Mouse (Mus musculus): ENCODE data around the gene Rnf220. TPM values are rescaled to one million over a fixed set of nuclear protein-coding genes. Genes with fewer than 3 reads are reported as not detected.

Rnf220 gene
- total RNA-seq, 2 experiments from 2014 or later, result 44.2 to 50.8 TPM

DNA sequence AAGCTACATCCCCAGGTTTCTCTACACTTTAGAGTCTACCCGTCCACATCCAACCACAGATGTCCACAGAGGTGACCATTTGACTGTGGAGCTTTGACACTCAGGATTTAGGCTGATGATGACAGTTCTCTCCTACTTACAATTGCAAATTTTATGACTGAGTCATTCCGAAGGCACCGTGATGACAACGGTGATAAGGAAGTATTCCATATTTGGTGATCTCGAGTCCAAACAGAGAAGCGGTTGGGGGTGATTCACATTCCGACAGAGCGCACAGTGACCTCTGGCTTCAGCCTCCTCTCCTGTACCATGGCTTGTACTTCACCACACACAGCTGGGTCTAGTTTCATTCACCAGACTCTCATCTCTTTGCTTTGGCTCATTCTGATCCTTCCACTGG, 115.0 kb downstream of the Rnf220 start:
- no peak for DNase-seq (ENCODE audit: low spot score)

GRCm38 (mm10) chr4:117380558-117380935, 116.3 kb downstream of the Rnf220 start:
- no peak for DNase-seq (ENCODE audit: low spot score)

GRCm38 (mm10) chr4:117379803-117380557, 116.9 kb downstream of the Rnf220 start:
- no peak for DNase-seq (ENCODE audit: low spot score)

DNA sequence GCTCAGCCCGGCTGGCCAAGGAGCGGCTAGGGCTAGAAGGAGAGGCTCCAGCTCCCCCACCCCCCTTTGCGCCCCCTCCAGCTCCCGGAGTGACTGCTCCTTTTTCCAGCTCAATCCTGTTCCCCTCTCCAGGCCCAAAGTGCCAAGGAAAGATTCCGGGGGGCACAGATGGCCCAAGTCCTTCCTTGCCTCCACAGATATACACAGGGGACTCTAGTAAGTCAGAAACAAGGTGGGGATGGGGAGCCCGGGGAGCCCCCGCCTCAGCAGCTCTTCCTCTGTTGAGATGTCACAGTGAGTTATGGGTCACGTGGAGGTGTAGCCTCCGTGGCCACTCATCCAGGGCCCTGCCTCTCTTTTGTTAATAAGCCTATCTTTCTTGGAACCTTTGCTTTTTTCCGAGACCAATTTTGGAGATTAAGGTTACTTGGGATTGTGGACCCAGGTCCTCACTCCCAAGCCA, 122.7 kb downstream of the Rnf220 start:
- DNase-seq (ENCODE audit: low spot score), result no peak

DNA sequence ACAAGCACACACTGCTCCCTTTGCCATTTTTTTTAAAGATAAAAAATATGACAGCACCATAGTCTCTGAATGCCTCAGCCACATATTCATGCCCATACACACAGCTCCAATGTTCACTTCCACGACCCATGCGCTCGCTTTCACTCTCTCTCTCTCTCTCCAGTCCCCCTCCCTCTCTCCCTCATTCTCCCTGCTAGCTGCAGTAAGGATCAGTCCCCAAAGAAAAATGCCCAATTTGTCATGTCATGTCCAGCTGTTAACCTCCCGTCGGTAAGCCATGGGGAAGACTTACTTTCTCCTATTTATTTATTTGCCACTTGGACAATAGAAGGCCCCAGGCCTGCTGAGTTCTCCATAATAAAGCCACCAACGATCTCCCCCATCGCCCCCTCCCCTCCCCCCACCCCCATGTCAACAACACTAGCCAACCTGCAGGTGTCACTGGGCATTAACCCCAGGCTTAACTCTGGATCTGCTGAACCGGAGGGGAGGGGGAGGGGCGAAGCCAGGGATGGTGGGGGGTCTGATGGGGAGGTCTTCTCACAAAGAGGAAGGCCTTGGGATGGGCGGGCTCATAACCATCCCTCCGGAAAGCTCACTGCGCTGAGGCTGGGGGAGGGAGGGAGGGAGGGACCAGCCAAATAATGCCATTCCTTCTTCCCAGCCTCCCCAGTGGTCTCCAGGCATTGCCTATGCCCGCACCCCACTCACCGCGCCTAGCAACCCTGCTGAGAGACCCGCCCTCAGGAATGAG, 123.4 kb downstream of the Rnf220 start:
- no peak for DNase-seq (ENCODE audit: low spot score)

DNA sequence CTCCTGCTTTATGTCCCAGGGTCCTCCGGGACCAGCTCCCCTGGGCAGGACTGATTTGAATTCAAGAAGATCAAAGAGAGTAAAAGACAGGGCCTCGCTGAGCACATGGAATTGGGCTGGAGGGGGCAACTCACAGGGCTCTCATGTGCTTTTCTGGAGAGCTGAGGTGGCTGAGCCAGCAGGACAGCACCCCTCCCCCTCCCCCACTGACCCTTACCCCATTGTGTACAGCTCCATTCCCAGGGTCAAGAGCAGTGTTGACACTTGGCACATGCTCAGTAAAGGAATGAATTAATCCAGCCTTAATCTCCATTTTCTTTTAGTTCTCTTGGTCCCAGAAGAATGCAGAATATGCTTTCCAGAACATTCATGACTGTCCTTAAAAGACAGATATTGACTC, 125.0 kb downstream of the Rnf220 start:
- no peak for DNase-seq (ENCODE audit: low spot score)

- DNase-seq (ENCODE audit: low spot score), result no peak
Observed at GRCm38 (mm10) chr4:117370354-117370753, 126.5 kb downstream of the Rnf220 start.

- no peak for DNase-seq (ENCODE audit: low spot score)
Observed at GRCm38 (mm10) chr4:117369571-117369970, 127.3 kb downstream of the Rnf220 start.

GRCm38 (mm10) chr4:117367365-117367764, 129.5 kb downstream of the Rnf220 start:
- DNase-seq (ENCODE audit: low spot score), result no peak

DNA sequence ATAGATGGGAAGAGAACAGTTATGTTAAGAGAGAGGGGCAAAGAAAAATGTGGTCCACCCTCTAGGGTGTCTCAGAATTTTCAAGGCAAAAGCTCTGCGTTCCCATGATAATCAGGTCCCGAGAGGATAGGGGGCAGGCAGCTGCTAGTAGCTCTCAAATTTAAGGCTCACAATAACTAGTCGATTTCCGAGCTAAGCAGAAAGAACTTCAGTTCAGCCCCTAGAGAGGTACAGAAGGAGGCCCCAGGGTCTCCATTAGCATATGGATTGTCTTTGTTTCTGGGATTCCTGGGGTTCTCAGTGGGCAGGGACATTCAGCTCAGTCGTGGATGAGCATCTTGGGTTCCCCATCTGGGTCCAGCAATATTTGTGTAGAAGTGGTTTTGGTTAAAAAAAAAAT, 134.8 kb downstream of the Rnf220 start:
- no peak for DNase-seq (ENCODE audit: low spot score)

DNA sequence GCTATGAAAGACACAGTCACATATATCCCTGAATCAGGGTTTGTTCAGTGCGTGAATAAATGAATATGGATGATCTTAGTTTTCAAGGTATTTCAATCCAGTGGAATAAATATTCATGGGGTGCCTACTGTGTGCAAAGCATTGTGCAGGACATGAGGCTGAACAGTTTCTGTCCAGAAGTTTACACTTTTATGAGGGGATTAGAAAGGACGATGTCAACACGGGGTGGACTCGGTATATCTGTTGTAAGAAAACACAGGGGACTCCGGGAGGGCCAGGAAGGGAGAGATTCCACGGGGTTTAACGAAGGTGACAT, 135.3 kb downstream of the Rnf220 start:
- no peak for DNase-seq (ENCODE audit: low spot score)

DNA sequence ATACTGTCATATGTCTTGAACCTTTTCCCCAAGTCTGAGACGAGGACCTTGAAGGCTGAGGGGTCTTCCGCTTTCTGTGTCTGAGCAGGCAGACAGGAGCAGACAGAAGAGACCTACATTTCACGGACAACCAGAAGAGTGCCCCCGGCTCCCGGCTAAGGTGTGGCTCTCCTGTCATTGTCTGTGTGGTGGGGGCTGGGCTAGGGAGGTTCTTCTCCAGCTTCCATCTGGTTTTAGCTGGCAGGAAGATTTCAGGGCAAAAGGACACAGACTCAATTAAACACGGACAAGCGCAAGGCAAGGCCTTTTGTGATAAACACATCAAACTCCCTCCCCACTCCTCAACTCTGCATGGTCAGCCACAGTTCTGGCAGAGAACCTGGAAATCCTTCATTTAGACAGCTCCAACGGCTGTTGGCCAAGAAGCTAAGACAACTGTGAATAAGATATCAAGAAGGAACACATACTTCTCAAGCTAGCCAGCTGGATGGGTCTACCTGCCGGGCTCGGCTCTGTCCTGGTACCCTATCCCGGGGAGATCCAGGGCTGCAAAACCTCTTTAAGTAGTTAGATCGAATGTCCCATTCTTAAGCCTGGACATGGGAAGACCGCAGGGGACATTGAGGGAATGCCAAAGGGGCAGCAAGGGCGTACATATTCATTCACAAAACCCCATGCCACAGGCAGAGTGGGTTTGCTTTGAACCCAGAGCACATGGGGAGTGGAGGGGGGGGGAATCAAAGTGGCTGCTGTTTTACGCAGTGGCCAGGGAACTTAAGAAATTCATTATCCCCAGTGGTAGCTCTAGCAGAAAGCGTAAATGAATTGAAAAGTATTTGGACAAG, 135.9 kb downstream of the Rnf220 start:
- DNase-seq (ENCODE audit: low spot score), result no peak

GRCm38 (mm10) chr4:117359803-117360382, 137.0 kb downstream of the Rnf220 start:
- DNase-seq (ENCODE audit: low spot score), result no peak

GRCm38 (mm10) chr4:117357917-117358316, 138.9 kb downstream of the Rnf220 start:
- no peak for DNase-seq (ENCODE audit: low spot score)

GRCm38 (mm10) chr4:117357104-117357503, 139.7 kb downstream of the Rnf220 start:
- no peak for DNase-seq (ENCODE audit: low spot score)

DNA sequence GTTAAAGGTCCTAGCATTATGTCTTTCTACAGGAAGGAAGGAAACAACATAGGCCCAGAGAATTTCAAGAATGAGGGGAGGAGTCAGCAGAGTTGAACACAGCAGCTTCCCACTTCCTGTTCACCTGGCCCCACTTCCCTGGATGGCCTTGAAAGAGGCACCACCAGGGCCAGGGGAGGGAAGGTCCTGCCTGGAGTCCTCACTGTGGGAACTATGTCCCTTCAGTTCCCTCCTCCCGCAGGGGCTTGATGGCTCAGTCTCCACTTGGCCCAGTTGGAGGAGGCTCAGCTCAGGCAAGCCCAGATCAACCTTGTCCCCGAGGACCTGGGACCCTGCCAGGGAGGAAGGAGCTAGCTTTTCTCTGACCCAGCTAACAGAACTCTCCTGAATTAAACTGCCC, 140.6 kb downstream of the Rnf220 start:
- DNase-seq (ENCODE audit: low spot score), result peak; percentile 13

GRCm38 (mm10) chr4:117354651-117355050, 142.2 kb downstream of the Rnf220 start:
- no peak for DNase-seq (ENCODE audit: low spot score)

DNA sequence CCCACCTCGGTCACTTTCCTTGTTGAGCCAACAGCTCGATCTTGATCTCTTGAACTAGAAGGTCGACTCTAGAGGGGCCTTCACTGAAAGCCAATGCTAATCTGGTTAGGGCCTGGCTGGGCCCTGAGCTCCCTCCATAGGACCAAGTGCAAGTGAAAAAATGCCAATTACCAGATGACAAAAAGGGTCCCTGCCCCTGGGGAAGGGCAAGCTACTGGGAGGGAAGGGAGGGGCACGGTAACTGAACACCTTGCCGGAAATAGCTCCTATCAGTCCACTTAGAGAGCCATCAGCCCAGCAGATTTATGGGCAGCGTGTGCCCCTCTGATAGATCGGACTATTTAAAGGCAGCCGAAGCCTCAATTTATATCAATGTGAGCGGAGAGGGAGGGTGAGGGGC, 143.9 kb downstream of the Rnf220 start:
- no peak for DNase-seq (ENCODE audit: low spot score)

GRCm38 (mm10) chr4:117352071-117352470, 144.8 kb downstream of the Rnf220 start:
- DNase-seq (ENCODE audit: low spot score), result no peak

DNA sequence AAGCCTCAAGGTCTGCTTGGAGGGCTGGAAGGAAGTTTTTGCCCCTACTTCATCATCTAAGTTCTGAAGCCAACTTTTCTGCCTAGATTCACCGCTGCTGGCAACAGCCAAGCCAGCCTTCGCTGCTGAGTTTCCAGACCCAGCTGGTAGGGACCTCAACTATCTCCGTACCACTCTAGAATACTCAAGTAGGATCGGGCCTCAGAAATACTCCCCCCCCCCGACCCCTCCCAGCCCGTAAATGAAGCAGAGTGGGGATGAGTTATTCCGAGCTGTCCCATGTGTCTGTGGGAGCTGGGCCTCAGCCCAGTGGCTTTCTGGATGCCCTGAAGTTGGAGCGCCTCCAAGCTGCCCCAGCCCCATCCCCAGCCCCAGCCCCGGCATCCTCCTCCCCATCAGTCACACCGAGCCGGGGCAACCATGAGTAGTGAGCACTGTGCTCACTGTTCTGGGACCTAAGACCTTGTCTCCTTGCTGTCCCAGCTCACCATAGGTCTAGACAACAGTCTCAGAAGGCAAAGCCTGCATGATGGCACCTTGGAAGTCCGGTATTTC, 146.6 kb downstream of the Rnf220 start:
- DNase-seq (ENCODE audit: low spot score), result no peak

DNA sequence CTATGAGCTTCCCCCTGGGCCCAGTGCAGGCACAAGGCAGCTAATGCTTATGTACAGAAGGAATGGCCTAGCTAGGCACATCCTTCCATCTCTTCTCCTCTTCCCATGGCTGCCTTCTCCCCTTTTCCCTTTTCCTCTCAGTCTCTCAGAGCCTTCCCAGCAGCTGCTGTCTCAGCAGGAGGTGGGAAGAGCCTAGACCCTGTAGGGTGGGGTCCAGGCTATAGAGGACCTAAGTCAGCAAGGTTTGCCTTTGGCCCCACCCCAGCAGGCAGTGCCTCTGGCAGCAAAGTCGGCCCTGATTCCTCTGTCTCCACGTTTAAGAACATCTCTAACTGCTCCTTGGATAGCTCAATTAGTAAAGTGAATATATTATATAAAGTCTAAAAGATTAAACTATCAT, 147.5 kb downstream of the Rnf220 start:
- no peak for DNase-seq (ENCODE audit: low spot score)

All from gastrocnemius, adult 18-20 months (tissue).